ENCODE assay signal across 16 mouse cellular contexts in genomic region chr16:17088346-17088745, GRCm38 (mm10). TPM values are rescaled to one million over a fixed set of nuclear protein-coding genes. Genes with fewer than 3 reads are reported as not detected.
A peak's percentile ranks its signal among the peaks of the same experiment; 100 is the strongest.
DNase-seq lines count a peak whose midpoint lies in the region; ATAC-seq lines count a peak whose summit lies in the region.
"Had no signal": no experiment of that assay in that cellular context is flagged by ENCODE, and none has a peak within 500 bp of the region (broad histone marks: within the 10 kb centered on the region; RNA-seq: fewer than 3 reads in every experiment).

No protein-coding gene starts in this region.

- WGBS in hindbrain, embryonic 14.5 days, result 64% methylated on average over 3 of the region's 3 CpGs
- WGBS in hindbrain, embryonic 11.5 days, result 81% methylated on average over 3 of the region's 3 CpGs
- 80% methylated on average over 3 of the region's 3 CpGs for WGBS in midbrain, embryonic 11.5 days
- 71% methylated on average over 3 of the region's 3 CpGs for WGBS in midbrain, embryonic 16.5 days
- WGBS in embryonic facial prominence, embryonic 14.5 days, result 62% methylated on average over 3 of the region's 3 CpGs

- no peak overlapping the region for H3K27ac ChIP-seq in hindbrain, embryonic 14.5 days
- no peak overlapping the region for H3K27ac ChIP-seq in hindbrain, embryonic 11.5 days (ENCODE audit: low read depth, low read length)
- H3K27ac ChIP-seq in midbrain, embryonic 11.5 days (ENCODE audit: low read depth, low read length), result no peak overlapping the region
- H3K27ac ChIP-seq in midbrain, embryonic 16.5 days (ENCODE audit: low read length), result no peak overlapping the region
- no peak overlapping the region for H3K27ac ChIP-seq in embryonic facial prominence, embryonic 14.5 days (replicated peaks; ENCODE audit: low read depth, low read length)
- H3K27ac ChIP-seq: heart, embryonic 10.5 days; limb, embryonic 10.5 days; liver, embryonic 12.5 days had no signal

- no peaks in the 10 kb centered on the region for H3K4me1 ChIP-seq in hindbrain, embryonic 14.5 days (replicated peaks; ENCODE audit: control insufficient read depth, insufficient read depth, low read length)
- H3K4me1 ChIP-seq in hindbrain, embryonic 11.5 days (replicated peaks; ENCODE audit: control insufficient read depth, insufficient read depth, low read length), result no peaks in the 10 kb centered on the region
- H3K4me1 ChIP-seq in midbrain, embryonic 11.5 days (ENCODE audit: control insufficient read depth, insufficient read depth, low read length), result no peaks in the 10 kb centered on the region
- no peaks in the 10 kb centered on the region for H3K4me1 ChIP-seq in midbrain, embryonic 16.5 days (ENCODE audit: control insufficient read depth, insufficient read depth, low read length)
- H3K4me1 ChIP-seq in embryonic facial prominence, embryonic 14.5 days (ENCODE audit: control insufficient read depth, insufficient read depth, low read length), result no peaks in the 10 kb centered on the region
- H3K4me1 ChIP-seq: limb, embryonic 10.5 days; liver, embryonic 12.5 days had no signal

- H3K9me3 ChIP-seq in hindbrain, embryonic 14.5 days (ENCODE audit: control insufficient read depth, low read length), result no peaks in the 10 kb centered on the region
- H3K9me3 ChIP-seq in hindbrain, embryonic 11.5 days (ENCODE audit: control insufficient read depth, low read length), result no peaks in the 10 kb centered on the region
- H3K9me3 ChIP-seq in midbrain, embryonic 11.5 days (ENCODE audit: control insufficient read depth, low read length), result no peaks in the 10 kb centered on the region
- no peaks in the 10 kb centered on the region for H3K9me3 ChIP-seq in midbrain, embryonic 16.5 days (replicated peaks; ENCODE audit: control insufficient read depth, low read length, poor library complexity, severe bottlenecking)
- H3K9me3 ChIP-seq in embryonic facial prominence, embryonic 14.5 days (ENCODE audit: control insufficient read depth, low read length), result no peaks in the 10 kb centered on the region
- H3K9me3 ChIP-seq: heart, embryonic 10.5 days; limb, embryonic 10.5 days; liver, embryonic 12.5 days; megakaryocyte, embryonic 14.5 days had no signal

- peak; percentile 32; the same call in 1 of the 2 replicates for ATAC-seq in hindbrain, embryonic 14.5 days (ENCODE audit: low FRiP score)
- ATAC-seq in hindbrain, embryonic 11.5 days (ENCODE audit: low FRiP score), result no peak
- ATAC-seq in midbrain, embryonic 11.5 days (ENCODE audit: low FRiP score), result peak; percentile 30; the same call in 1 of the 2 replicates
- ATAC-seq in midbrain, embryonic 16.5 days, result no peak
- ATAC-seq in embryonic facial prominence, embryonic 14.5 days (ENCODE audit: low read depth), result no peak
- ATAC-seq: liver, embryonic 12.5 days had no signal

- peaks cover 100% of the 10 kb centered on the region for H3K36me3 ChIP-seq in hindbrain, embryonic 14.5 days (replicated peaks; ENCODE audit: control insufficient read depth, insufficient read depth)
- peaks cover 14% of the 10 kb centered on the region; the same call in 1 of the 2 replicates for H3K36me3 ChIP-seq in hindbrain, embryonic 11.5 days (ENCODE audit: control insufficient read depth, insufficient read depth, low read length)
- H3K36me3 ChIP-seq in midbrain, embryonic 11.5 days (ENCODE audit: control insufficient read depth, insufficient read depth, low read length), result peaks cover 39% of the 10 kb centered on the region
- peaks cover 58% of the 10 kb centered on the region for H3K36me3 ChIP-seq in midbrain, embryonic 16.5 days (ENCODE audit: control insufficient read depth, insufficient read depth, low read length)
- H3K36me3 ChIP-seq in embryonic facial prominence, embryonic 14.5 days (ENCODE audit: control insufficient read depth, insufficient read depth, low read length), result peaks cover 98% of the 10 kb centered on the region

- peak; percentile 26 for DNase-seq in embryo, embryonic 10.5 days (ENCODE audit: low spot score)
- no peak for DNase-seq in embryo, embryonic 11 days
- no peak for DNase-seq in hindbrain, embryonic 14.5 days (ENCODE audit: low spot score)
- DNase-seq in hindbrain, embryonic 11.5 days (ENCODE audit: low spot score), result no peak
- DNase-seq in midbrain, embryonic 11.5 days (ENCODE audit: low spot score, missing footprints), result no peak
- peak; percentile 24 for DNase-seq in embryonic facial prominence, embryonic 14.5 days (ENCODE audit: low spot score)
- no peak for DNase-seq in urinary bladder, adult 18-20 months (ENCODE audit: low spot score in 2 of 2)
- DNase-seq: adrenal gland, postnatal 10 days; cerebellum, adult 18-20 months; kidney, adult 9 months; lung, postnatal 14 days had no signal

- H3K4me3 ChIP-seq in hindbrain, embryonic 14.5 days (replicated peaks; ENCODE audit: low read length), result no peak overlapping the region
- no peak overlapping the region for H3K4me3 ChIP-seq in hindbrain, embryonic 11.5 days (ENCODE audit: low read depth, low read length)
- H3K4me3 ChIP-seq in midbrain, embryonic 11.5 days (ENCODE audit: low read depth, low read length), result no peak overlapping the region
- no peak overlapping the region for H3K4me3 ChIP-seq in midbrain, embryonic 16.5 days (ENCODE audit: low read depth, low read length)
- no peak overlapping the region for H3K4me3 ChIP-seq in embryonic facial prominence, embryonic 14.5 days (ENCODE audit: low read depth, low read length)
- H3K4me3 ChIP-seq: heart, embryonic 10.5 days; limb, embryonic 10.5 days; liver, embryonic 12.5 days; megakaryocyte, embryonic 14.5 days had no signal

- H3K4me2 ChIP-seq in hindbrain, embryonic 14.5 days (replicated peaks), result no peak overlapping the region
- no peak overlapping the region for H3K4me2 ChIP-seq in hindbrain, embryonic 11.5 days (replicated peaks; ENCODE audit: low read depth, low read length)
- H3K4me2 ChIP-seq in midbrain, embryonic 11.5 days, result no peak overlapping the region
- no peak overlapping the region for H3K4me2 ChIP-seq in midbrain, embryonic 16.5 days (ENCODE audit: low read length)
- no peak overlapping the region for H3K4me2 ChIP-seq in embryonic facial prominence, embryonic 14.5 days (ENCODE audit: low read depth, low read length)
- H3K4me2 ChIP-seq: liver, embryonic 12.5 days had no signal

- H3K9ac ChIP-seq in hindbrain, embryonic 14.5 days, result no peak overlapping the region
- no peak overlapping the region for H3K9ac ChIP-seq in hindbrain, embryonic 11.5 days (ENCODE audit: low read depth, low read length)
- H3K9ac ChIP-seq in midbrain, embryonic 11.5 days (ENCODE audit: low read length), result no peak overlapping the region
- no peak overlapping the region for H3K9ac ChIP-seq in midbrain, embryonic 16.5 days (ENCODE audit: low read depth, low read length)
- no peak overlapping the region for H3K9ac ChIP-seq in embryonic facial prominence, embryonic 14.5 days (ENCODE audit: low read depth, low read length)
- H3K9ac ChIP-seq: liver, embryonic 12.5 days had no signal

- H3K27me3 ChIP-seq in hindbrain, embryonic 14.5 days (ENCODE audit: control insufficient read depth, insufficient read depth, low read length), result no peaks in the 10 kb centered on the region
- H3K27me3 ChIP-seq in hindbrain, embryonic 11.5 days (ENCODE audit: control insufficient read depth, insufficient read depth, low read length), result no peaks in the 10 kb centered on the region
- H3K27me3 ChIP-seq in midbrain, embryonic 11.5 days (ENCODE audit: control insufficient read depth, insufficient read depth, low read length), result no peaks in the 10 kb centered on the region
- H3K27me3 ChIP-seq in midbrain, embryonic 16.5 days (ENCODE audit: control insufficient read depth, insufficient read depth, low read depth, low read length), result no peaks in the 10 kb centered on the region
- no peaks in the 10 kb centered on the region for H3K27me3 ChIP-seq in embryonic facial prominence, embryonic 14.5 days (replicated peaks; ENCODE audit: control insufficient read depth, insufficient read depth, low read length)
- H3K27me3 ChIP-seq: liver, embryonic 12.5 days; megakaryocyte, embryonic 14.5 days had no signal

RNA-seq across cellular contexts. Expression of gene Ypel1, which starts 18.9 kb away (rescaled TPM):
- 118 and 124 TPM in 2 replicates for polyA plus RNA-seq in hindbrain, embryonic 14.5 days (2014; fragmentation: Nextera tagmentation; extraction: Ambion mirVana)
- 91.6 and 108 TPM in 2 replicates for polyA plus RNA-seq in hindbrain, embryonic 11.5 days (2014; fragmentation: Nextera tagmentation; extraction: Ambion mirVana)
- polyA plus RNA-seq in midbrain, embryonic 11.5 days (2014; fragmentation: Nextera tagmentation; extraction: Ambion mirVana), result 123 and 127 TPM in 2 replicates
- 150 and 160 TPM in 2 replicates for polyA plus RNA-seq in midbrain, embryonic 16.5 days (2015; fragmentation: Nextera tagmentation; extraction: Ambion mirVana)
- 29.6 and 36.5 TPM in 2 replicates for polyA plus RNA-seq in embryonic facial prominence, embryonic 14.5 days (2014; fragmentation: Nextera tagmentation; extraction: Ambion mirVana)

RNA-seq across cellular contexts. Expression of gene Ppil2, which starts 22.7 kb away (rescaled TPM):
- polyA plus RNA-seq in hindbrain, embryonic 14.5 days (2014; fragmentation: Nextera tagmentation; extraction: Ambion mirVana), result 128 and 136 TPM in 2 replicates
- polyA plus RNA-seq in hindbrain, embryonic 11.5 days (2014; fragmentation: Nextera tagmentation; extraction: Ambion mirVana), result 149 and 154 TPM in 2 replicates
- polyA plus RNA-seq in midbrain, embryonic 11.5 days (2014; fragmentation: Nextera tagmentation; extraction: Ambion mirVana), result 142 and 147 TPM in 2 replicates
- 147 and 153 TPM in 2 replicates for polyA plus RNA-seq in midbrain, embryonic 16.5 days (2015; fragmentation: Nextera tagmentation; extraction: Ambion mirVana)
- 101 and 117 TPM in 2 replicates for polyA plus RNA-seq in embryonic facial prominence, embryonic 14.5 days (2014; fragmentation: Nextera tagmentation; extraction: Ambion mirVana)

RNA-seq across cellular contexts. Expression of gene 2610318N02Rik, which starts 36.6 kb away (rescaled TPM):
- 11.8 and 11.9 TPM in 2 replicates for polyA plus RNA-seq in hindbrain, embryonic 14.5 days (2014; fragmentation: Nextera tagmentation; extraction: Ambion mirVana)
- polyA plus RNA-seq in hindbrain, embryonic 11.5 days (2014; fragmentation: Nextera tagmentation; extraction: Ambion mirVana), result 98.3 and 107 TPM in 2 replicates
- 94.9 and 108 TPM in 2 replicates for polyA plus RNA-seq in midbrain, embryonic 11.5 days (2014; fragmentation: Nextera tagmentation; extraction: Ambion mirVana)
- 10.0 and 14.9 TPM in 2 replicates for polyA plus RNA-seq in midbrain, embryonic 16.5 days (2015; fragmentation: Nextera tagmentation; extraction: Ambion mirVana)
- 16.9 and 24.4 TPM in 2 replicates for polyA plus RNA-seq in embryonic facial prominence, embryonic 14.5 days (2014; fragmentation: Nextera tagmentation; extraction: Ambion mirVana)

RNA-seq across cellular contexts. Expression of gene Sdf2l1, which starts 43.8 kb away (rescaled TPM):
- 24.5 and 25.9 TPM in 2 replicates for polyA plus RNA-seq in hindbrain, embryonic 14.5 days (2014; fragmentation: Nextera tagmentation; extraction: Ambion mirVana)
- polyA plus RNA-seq in hindbrain, embryonic 11.5 days (2014; fragmentation: Nextera tagmentation; extraction: Ambion mirVana), result 67.1 and 70.9 TPM in 2 replicates
- polyA plus RNA-seq in midbrain, embryonic 11.5 days (2014; fragmentation: Nextera tagmentation; extraction: Ambion mirVana), result 59.7 and 62.9 TPM in 2 replicates
- polyA plus RNA-seq in midbrain, embryonic 16.5 days (2015; fragmentation: Nextera tagmentation; extraction: Ambion mirVana), result 26.3 and 26.6 TPM in 2 replicates
- polyA plus RNA-seq in embryonic facial prominence, embryonic 14.5 days (2014; fragmentation: Nextera tagmentation; extraction: Ambion mirVana), result 40.9 and 47.8 TPM in 2 replicates

RNA-seq across cellular contexts. Expression of gene Ydjc, which starts 56.1 kb away (rescaled TPM):
- 47.5 and 49.2 TPM in 2 replicates for polyA plus RNA-seq in hindbrain, embryonic 14.5 days (2014; fragmentation: Nextera tagmentation; extraction: Ambion mirVana)
- polyA plus RNA-seq in hindbrain, embryonic 11.5 days (2014; fragmentation: Nextera tagmentation; extraction: Ambion mirVana), result 11.4 and 11.9 TPM in 2 replicates
- 6.8 and 9.2 TPM in 2 replicates for polyA plus RNA-seq in midbrain, embryonic 11.5 days (2014; fragmentation: Nextera tagmentation; extraction: Ambion mirVana)
- polyA plus RNA-seq in midbrain, embryonic 16.5 days (2015; fragmentation: Nextera tagmentation; extraction: Ambion mirVana), result 42.0 and 51.3 TPM in 2 replicates
- 13.3 and 15.1 TPM in 2 replicates for polyA plus RNA-seq in embryonic facial prominence, embryonic 14.5 days (2014; fragmentation: Nextera tagmentation; extraction: Ambion mirVana)

Comparison
In these comparisons a context has a peak if more than half of its experiments do, and no peak if none do; other contexts are left out.
1. DNase-seq: peak in embryo, embryonic 10.5 days (single experiment) and embryonic facial prominence, embryonic 14.5 days (single experiment); none in embryo, embryonic 11 days (single experiment), hindbrain, embryonic 14.5 days (single experiment), hindbrain, embryonic 11.5 days (single experiment), midbrain, embryonic 11.5 days (single experiment) and urinary bladder, adult 18-20 months (0 of 2).
2. ATAC-seq: peak in hindbrain, embryonic 14.5 days (single experiment) and midbrain, embryonic 11.5 days (single experiment); none in hindbrain, embryonic 11.5 days (single experiment), midbrain, embryonic 16.5 days (single experiment) and embryonic facial prominence, embryonic 14.5 days (single experiment).